Mouse (Mus musculus) testis, postnatal 10 days (tissue): ENCODE results near the gene Creld2.

ENCODE experiments used
- DNase-seq: peaks from one replicate; pipeline ENCODE4 v3.0.0; 2021; ENCODE audit warnings: low spot score

Gene Creld2

GRCm38 (mm10) chr15:88868024-88868742 is 48.7 kb downstream of the Creld2 start:
- DNase-seq: no peak

GRCm38 (mm10) chr15:88870418-88871185 is 51.2 kb downstream of the Creld2 start:
- DNase-seq: no peak

- DNase-seq: no peak
These were observed 54.6 kb downstream of the Creld2 start for GRCm38 (mm10) chr15:88874061-88874460.

GRCm38 (mm10) chr15:88874477-88874876 is 55.0 kb downstream of the Creld2 start:
- DNase-seq: no peak

- DNase-seq: peak; percentile 71
These were observed 56.2 kb downstream of the Creld2 start for GRCm38 (mm10) chr15:88875625-88876081.
